ENCODE assay signal across 21 mouse cellular contexts in the genomic region with DNA sequence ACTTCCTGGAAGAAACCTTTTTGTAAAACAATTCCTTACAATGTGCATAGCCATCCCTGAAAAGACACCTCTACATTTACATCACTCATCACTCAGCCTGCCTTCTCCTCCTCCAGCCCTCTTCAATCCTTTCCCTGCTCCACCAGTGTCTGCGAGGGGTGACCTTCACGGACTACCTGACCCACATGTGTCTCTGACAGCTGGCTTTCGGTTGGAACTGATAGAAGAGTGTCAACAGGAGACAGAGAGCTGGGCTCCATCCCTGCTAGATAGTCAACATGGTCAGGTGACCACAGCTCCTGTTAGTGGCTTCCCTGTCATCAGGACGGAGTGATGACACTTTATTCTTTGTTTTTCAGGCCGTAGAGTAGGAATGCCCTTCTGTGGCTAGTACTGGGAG.
DNase-seq lines count a peak whose midpoint lies in the region; ATAC-seq lines count a peak whose summit lies in the region.
"Had no signal": no experiment of that assay in that cellular context is flagged by ENCODE, and none has a peak within 500 bp of the region (broad histone marks: within the 10 kb centered on the region; RNA-seq: fewer than 3 reads in every experiment).

No protein-coding gene starts in this region.

- no peaks in the 10 kb centered on the region for H3K9me3 ChIP-seq in heart, embryonic 10.5 days
- no peaks in the 10 kb centered on the region for H3K9me3 ChIP-seq in heart, embryonic 15.5 days (replicated peaks)
- H3K9me3 ChIP-seq in intestine, embryonic 14.5 days (ENCODE audit: control insufficient read depth, low read length) = no peaks in the 10 kb centered on the region
- no peaks in the 10 kb centered on the region for H3K9me3 ChIP-seq in intestine, embryonic 16.5 days (ENCODE audit: control insufficient read depth, low read length)
- H3K9me3 ChIP-seq: embryonic facial prominence, embryonic 13.5 days; embryonic facial prominence, embryonic 15.5 days; forebrain, embryonic 10.5 days; forebrain, embryonic 12.5 days had no signal

- intact Hi-C loops in heart, postnatal 14 days (cut with DNase I) = no loop called here

- H3K4me3 ChIP-seq in heart, embryonic 10.5 days = no peak overlapping the region
- H3K4me3 ChIP-seq in heart, embryonic 15.5 days = no peak overlapping the region
- H3K4me3 ChIP-seq in intestine, embryonic 14.5 days (ENCODE audit: low read depth, low read length) = no peak overlapping the region
- H3K4me3 ChIP-seq in intestine, embryonic 16.5 days (ENCODE audit: low read length) = no peak overlapping the region
- H3K4me3 ChIP-seq: embryonic facial prominence, embryonic 13.5 days; embryonic facial prominence, embryonic 15.5 days; erythroblast, embryonic 14.5 days; forebrain, embryonic 10.5 days; forebrain, embryonic 12.5 days had no signal

- H3K4me1 ChIP-seq in heart, embryonic 10.5 days = peaks cover 12% of the 10 kb centered on the region; the same call in 1 of the 2 replicates
- no peaks in the 10 kb centered on the region for H3K4me1 ChIP-seq in heart, embryonic 15.5 days (replicated peaks)
- 0 out of 2 replicates have a peak, but pooled peaks cover 1% of the 10 kb centered on the region for H3K4me1 ChIP-seq in intestine, embryonic 14.5 days (replicated peaks; ENCODE audit: control insufficient read depth, insufficient read depth, low read length)
- no peaks in the 10 kb centered on the region for H3K4me1 ChIP-seq in intestine, embryonic 16.5 days (ENCODE audit: control insufficient read depth, insufficient read depth, low read length)
- H3K4me1 ChIP-seq: embryonic facial prominence, embryonic 15.5 days; forebrain, embryonic 10.5 days; forebrain, embryonic 12.5 days had no signal

- no peaks in the 10 kb centered on the region for H3K27me3 ChIP-seq in heart, embryonic 10.5 days (ENCODE audit: insufficient read depth, poor library complexity, severe bottlenecking)
- no peaks in the 10 kb centered on the region for H3K27me3 ChIP-seq in heart, embryonic 15.5 days
- no peaks in the 10 kb centered on the region for H3K27me3 ChIP-seq in intestine, embryonic 14.5 days (replicated peaks; ENCODE audit: control insufficient read depth, insufficient read depth, low read length)
- H3K27me3 ChIP-seq in intestine, embryonic 16.5 days (replicated peaks; ENCODE audit: control insufficient read depth, insufficient read depth, low read length) = no peaks in the 10 kb centered on the region
- H3K27me3 ChIP-seq: embryonic facial prominence, embryonic 13.5 days; embryonic facial prominence, embryonic 15.5 days; forebrain, embryonic 12.5 days had no signal

- DNase-seq in heart, embryonic 10.5 days (ENCODE audit: low spot score) = peak; percentile 77
- DNase-seq in heart, postnatal 14 days = no peak
- no peak for DNase-seq in heart, adult 9 months (ENCODE audit: low spot score in 2 of 2)
- peak; percentile 29 for DNase-seq in intestine, embryonic 14.5 days (ENCODE audit: low spot score)
- DNase-seq: adrenal gland, postnatal 10 days; adrenal gland, postnatal 25 days; cerebellum, adult 11 months; cerebellum, adult 18-20 months; cerebellum, adult 8-10 months; cerebellum, adult 9-11 months; cerebellum, postnatal 14 days; cerebellum, postnatal 36 days; embryo, embryonic 11 days had no signal

- H3K27ac ChIP-seq in heart, embryonic 10.5 days = no peak overlapping the region
- no peak overlapping the region for H3K27ac ChIP-seq in heart, embryonic 15.5 days
- H3K27ac ChIP-seq in intestine, embryonic 14.5 days (ENCODE audit: low read depth) = no peak overlapping the region
- H3K27ac ChIP-seq in intestine, embryonic 16.5 days (ENCODE audit: low read length) = no peak overlapping the region
- H3K27ac ChIP-seq: embryonic facial prominence, embryonic 13.5 days; embryonic facial prominence, embryonic 15.5 days; forebrain, embryonic 10.5 days; forebrain, embryonic 12.5 days had no signal

- no peaks in the 10 kb centered on the region for H3K36me3 ChIP-seq in heart, embryonic 10.5 days
- H3K36me3 ChIP-seq in heart, embryonic 15.5 days = no peaks in the 10 kb centered on the region
- no peaks in the 10 kb centered on the region for H3K36me3 ChIP-seq in intestine, embryonic 14.5 days (ENCODE audit: control insufficient read depth, insufficient read depth, low read length)
- no peaks in the 10 kb centered on the region for H3K36me3 ChIP-seq in intestine, embryonic 16.5 days (ENCODE audit: control insufficient read depth, insufficient read depth, low read length)
- H3K36me3 ChIP-seq: embryonic facial prominence, embryonic 13.5 days; embryonic facial prominence, embryonic 15.5 days; forebrain, embryonic 10.5 days; forebrain, embryonic 12.5 days had no signal

- no peak overlapping the region for H3K9ac ChIP-seq in heart, embryonic 15.5 days
- no peak overlapping the region for H3K9ac ChIP-seq in intestine, embryonic 14.5 days (ENCODE audit: low read length)
- H3K9ac ChIP-seq in intestine, embryonic 16.5 days (ENCODE audit: low read depth, low read length) = no peak overlapping the region
- H3K9ac ChIP-seq: embryonic facial prominence, embryonic 13.5 days; embryonic facial prominence, embryonic 15.5 days; forebrain, embryonic 12.5 days had no signal

- peak; percentile 60; the same call in 1 of the 2 replicates for ATAC-seq in heart, embryonic 15.5 days (replicated peaks; ENCODE audit: insufficient number of reproducible peaks, insufficient read depth, low FRiP score, low read depth)
- no peak for ATAC-seq in intestine, embryonic 14.5 days (replicated peaks; ENCODE audit: low FRiP score, low TSS enrichment, low read depth)
- ATAC-seq in intestine, embryonic 16.5 days = no peak
- ATAC-seq: forebrain, embryonic 14.5 days had no signal

- no peak overlapping the region for H3K4me2 ChIP-seq in heart, embryonic 15.5 days
- no peak overlapping the region for H3K4me2 ChIP-seq in intestine, embryonic 14.5 days (ENCODE audit: low read length)
- no peak overlapping the region for H3K4me2 ChIP-seq in intestine, embryonic 16.5 days (ENCODE audit: low read depth, low read length)
- H3K4me2 ChIP-seq: embryonic facial prominence, embryonic 13.5 days; embryonic facial prominence, embryonic 15.5 days; forebrain, embryonic 12.5 days had no signal

- 36% methylated on average over 5 of the region's 5 CpGs for WGBS in heart, embryonic 10.5 days
- 30% methylated on average over 5 of the region's 5 CpGs for WGBS in heart, embryonic 15.5 days
- WGBS in intestine, embryonic 14.5 days = 71% methylated on average over 5 of the region's 5 CpGs
- 68% methylated on average over 5 of the region's 5 CpGs for WGBS in intestine, embryonic 16.5 days

Comparison
In these comparisons a context has a peak if more than half of its experiments do, and no peak if none do; other contexts are left out.
1. DNase-seq: peak in heart, embryonic 10.5 days (single experiment) and intestine, embryonic 14.5 days (single experiment); none in heart, postnatal 14 days (0 of 2) and heart, adult 9 months (0 of 2).